Mouse (Mus musculus) frontal cortex, postnatal 10 days (tissue): ENCODE measurements around the gene Disp1.

ENCODE experiments used
- DNase-seq, 2 experiments: peaks; one replicate each; pipeline ENCODE4 v3.0.0; 2022; ENCODE audit warnings: low spot score in 2 of 2, mixed read lengths in 1 of 2

The Disp1 gene

DNA sequence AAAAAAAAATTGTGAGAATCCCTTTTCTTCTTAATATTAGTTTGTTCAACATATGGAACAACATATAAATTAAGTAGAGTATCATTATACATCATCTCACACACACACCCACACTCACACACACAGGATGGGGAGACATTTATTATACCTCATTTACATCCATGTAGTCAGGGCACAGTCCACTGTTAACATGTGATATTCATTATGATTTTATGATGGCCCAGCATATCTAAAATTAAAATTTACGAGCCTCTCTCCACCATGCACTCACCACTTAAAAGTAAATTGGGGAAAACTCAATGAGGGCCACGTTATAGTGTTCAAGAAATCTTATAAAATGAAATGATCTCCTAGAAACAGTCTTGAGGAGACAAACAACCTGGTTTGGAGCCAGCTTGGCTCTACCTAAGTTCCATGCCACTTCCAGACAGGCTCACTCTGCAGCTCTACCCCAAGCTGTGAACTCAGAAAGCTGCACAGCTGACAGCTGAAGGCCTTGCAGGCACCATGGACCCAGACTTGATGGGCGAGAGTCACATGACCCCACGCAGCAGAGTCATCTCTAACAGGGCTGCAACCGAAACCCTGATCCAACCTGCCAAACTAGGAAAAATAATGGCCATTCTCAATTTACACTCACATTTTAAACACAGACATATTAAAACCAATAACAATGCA lies 57.7 kb downstream of the Disp1 start:
- DNase-seq, result no peak

DNA sequence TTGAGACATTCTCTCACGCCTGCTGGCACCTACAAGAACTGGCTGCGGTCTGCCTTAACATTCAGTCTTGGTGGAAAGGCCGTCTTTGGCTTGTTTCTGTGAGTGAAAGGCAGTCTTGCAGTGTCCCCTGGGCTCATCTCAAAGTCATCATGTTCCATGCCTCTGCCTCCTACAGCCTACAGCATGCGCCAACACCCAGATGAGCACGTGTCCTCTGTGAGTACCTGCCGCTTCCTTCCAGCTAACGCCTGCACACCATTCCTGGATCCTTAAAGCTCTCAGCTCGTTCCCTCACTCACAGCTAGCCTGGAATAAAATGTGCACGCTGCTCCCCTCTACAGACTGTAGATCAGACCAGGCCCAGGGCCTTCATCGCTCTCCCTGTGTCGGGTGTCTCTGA lies 60.3 kb downstream of the Disp1 start:
- DNase-seq, result no peak

DNA sequence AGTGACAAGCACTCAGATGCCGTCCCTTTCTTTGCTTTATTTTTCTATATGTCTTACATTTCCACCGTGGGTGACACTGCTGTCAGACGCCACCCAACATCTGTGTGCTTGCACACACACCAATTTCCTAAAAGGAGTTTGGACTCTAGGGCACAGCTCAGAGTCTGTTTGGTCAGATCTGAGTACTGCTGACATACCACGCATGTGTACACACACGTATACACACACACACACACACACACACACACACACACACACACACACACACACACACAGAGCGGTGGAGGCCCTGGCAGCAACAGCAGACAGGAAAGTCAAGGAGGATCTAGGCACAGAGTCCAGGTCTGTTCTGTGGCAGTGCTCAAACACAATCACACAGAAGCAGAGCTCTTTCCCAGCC lies 61.1 kb downstream of the Disp1 start:
- no peak for DNase-seq

DNA sequence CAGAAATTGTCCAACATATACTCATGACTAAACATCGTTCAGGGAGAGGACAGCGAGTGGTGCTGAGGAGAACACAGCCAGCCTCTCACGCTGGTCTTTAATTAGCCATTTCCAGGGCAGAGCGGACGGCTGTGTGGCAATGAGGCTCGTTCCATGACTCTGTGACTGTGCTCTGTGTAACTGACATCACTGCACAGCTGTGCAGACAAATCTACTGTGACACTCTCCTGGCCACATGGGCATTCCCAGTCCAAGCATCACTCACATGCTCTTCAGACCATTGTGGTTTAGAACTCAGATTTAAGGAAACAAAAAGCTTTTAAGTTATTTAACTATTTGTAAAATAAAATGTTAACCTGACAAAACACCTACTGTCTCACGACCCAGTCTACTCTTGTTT lies 62.1 kb downstream of the Disp1 start:
- DNase-seq, result no peak

DNA sequence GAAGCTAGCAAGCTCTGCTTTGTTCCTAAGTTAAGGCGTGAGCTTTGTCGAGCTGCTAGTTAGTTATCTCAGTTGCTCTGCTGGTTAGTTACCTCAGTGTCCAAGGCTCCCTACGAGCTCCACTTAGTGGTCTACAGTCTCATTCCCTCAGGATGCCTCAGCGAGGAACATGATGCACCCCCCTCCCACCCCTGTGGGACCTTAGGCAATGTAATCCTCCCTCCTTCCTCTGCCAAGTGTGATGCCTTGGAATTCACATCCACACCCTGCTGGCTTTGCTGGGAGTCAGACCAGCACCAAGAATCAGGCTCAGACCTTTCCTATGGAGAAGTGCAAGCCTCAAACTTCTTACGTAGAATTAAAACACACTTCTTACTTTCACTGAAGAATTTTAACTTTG lies 65.7 kb downstream of the Disp1 start:
- no peak for DNase-seq

DNA sequence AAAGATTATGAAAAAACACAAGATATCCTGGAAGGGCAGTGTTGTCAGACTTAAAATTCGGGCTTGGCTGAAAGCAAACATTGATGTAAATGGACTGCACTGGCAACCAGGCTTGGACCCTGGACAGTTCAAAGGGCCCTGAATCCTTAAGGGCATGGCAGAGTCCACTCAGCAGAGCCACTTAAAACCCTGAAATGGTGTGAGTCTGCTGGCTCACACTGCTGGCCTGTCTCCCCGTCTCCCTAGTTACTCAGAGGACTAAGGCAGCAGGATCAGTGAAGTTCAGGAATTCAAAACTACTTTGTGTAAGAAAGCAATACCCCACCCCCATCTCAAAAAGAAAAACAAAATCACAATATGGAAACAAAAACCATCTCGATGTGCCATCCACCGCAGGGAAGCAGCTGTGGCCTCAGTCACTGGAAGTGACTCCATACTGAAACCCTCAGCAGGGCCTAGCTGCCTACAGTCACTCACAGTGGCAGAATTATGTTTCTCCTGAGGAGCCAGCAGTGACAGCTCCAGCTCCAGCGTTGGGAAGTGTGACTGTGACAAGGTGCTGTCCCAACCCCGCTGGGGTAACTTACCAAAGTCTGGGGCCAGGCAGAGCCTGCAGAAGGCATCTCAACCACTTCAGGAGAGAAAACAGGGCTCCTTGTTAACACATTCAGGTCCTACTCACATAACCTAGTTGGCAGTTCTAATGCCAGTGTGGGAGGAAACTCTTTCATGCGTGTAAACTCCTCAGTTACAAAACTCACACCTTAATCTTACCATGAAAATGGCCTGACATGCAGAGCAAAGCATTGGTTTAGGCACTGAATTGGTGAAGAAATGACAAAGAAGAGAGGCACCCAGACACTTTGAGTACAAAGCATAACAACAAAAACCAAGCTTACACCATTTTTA lies 66.8 kb downstream of the Disp1 start:
- no peak for DNase-seq

DNA sequence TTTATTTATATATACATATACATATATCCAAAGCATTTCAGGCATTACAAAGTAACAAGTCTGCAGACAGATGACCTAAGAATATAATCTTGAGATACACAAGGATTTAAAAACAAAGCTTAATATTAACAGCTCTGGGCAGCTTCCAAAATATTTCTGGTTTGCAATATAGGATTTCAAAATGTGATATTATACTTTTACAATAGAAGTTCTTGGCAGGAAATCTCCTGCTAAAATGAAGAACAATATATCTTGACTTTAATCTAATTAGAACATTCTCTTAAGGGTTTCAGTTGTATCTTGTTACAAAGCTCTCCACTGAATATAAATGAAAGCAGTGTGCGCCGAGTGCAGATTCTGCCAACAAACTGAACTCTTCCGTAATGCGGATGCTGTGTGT lies 68.0 kb downstream of the Disp1 start:
- no peak for DNase-seq

DNA sequence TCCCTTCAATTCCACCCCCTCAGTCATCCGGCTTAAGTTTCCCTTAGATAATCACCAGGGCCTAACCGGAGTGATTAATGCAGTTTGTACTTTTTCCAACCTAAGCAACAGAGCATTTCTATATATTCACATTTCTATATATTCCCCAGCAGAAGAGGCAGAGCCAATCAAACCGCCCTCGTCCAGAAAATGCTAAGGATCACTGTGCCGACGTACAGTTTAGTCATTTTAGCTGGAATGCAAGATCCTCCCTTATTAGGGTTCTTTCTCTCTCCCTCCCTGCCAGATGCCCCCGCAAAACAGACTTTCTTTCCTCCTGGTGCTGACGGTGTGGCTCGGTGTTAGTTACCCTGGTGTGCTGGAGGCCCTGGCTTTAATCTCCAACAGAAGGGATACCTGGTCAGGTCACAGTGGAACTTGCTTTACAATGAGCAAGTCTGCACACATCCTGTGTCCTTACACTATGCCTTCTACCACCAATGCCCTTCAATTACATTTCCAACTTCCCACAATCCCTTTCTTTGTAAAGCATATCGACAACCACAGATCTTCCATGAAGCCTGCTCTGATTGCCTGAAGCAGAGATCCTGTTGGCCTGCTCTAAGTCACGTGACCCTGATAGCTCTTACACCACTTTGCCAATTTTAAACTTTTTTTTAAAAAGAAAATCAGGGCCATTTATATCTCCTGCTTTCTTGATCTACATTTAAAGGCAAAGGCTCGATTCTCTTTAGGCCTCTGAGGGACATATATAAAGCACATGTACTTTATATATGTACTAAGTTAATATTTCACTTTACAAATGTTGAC lies 69.6 kb downstream of the Disp1 start:
- no peak for DNase-seq

DNA sequence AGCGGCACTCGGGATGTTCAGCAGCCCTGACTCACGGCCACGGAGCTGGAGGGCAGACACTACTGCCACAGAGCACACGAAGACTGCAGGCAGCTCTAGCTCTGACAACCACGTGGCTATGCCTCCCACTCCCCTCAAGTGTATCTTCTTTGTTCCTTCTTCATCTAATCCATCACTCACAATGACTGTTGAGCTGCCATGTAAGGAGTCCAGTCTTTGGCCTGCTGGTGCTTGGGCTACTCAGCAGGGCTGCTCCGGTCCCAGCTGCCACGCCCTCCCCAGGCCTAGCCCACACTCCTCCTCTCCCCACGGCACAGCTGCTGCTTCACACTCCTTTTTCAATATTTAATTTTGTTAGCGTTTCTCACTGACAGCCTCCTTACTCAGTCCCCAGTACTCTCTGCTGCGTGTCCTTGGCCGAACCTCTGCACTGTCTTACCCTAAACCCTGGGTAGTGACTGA lies 70.9 kb downstream of the Disp1 start:
- DNase-seq, result no peak

DNA sequence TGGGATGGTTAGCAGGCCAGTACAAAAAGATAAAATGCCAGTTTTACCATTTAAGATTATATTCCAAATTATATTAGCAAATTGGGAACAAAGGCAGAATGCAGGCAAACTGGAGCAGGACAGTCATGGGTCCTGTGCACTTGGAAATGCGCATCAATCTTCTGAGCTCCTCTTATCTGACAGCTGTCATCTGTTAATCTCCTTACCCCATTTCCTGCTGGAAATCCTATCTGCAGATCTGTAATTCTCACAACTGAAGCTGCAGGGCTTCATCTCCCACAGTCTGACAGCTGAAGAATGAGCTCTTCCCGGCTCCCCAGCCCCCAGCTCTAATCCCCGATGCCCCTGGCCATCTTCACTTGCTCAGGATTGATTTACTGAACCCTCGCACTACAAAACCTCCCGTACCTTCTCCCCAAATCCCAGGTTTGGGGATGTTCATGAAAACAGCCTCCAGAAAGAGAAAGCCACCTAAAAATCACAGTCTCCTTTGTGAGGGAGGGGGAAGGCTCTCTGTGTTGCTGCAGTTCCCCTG lies 71.7 kb downstream of the Disp1 start:
- DNase-seq, result no peak

DNA sequence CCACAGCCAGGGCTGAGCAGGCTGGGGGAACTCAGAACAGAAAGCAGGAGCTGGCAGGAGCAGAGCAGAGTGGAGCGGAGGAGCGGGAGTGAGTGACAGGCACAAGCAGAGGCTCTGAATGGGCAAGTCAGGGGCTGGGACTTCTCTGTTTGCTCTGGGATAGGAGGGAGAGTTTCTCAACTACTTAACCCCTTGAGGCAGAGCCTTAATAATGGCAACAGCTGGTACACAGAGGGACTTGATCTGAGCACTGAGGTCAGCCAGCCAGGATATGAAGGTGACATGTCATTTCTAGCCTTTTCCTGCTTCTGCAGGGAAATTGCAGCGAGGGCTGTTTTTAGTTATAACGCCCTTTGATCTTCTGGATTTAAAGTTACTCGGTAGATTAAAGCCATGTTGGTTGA lies 73.9 kb downstream of the Disp1 start:
- DNase-seq, result peak in 1 of 2 experiments; percentile 25

DNA sequence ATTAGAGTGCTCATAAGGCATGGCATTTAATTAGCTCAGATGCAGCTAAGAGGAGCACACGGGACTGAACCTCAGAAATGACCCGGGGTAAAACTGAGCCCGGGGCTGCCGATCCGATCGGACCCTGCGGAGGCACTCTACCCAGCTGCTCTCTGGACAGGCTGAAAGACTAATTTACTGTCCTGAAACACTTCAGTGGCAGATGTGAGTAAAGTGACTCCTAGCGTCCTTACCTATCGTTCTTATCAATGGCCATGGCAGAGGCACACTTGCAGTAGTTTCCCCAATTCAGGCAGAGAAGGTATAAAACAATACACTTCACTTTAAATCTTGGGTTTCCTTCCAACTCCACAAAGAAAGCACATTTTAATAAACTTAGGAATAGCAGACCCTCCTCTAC lies 74.5 kb downstream of the Disp1 start:
- no peak for DNase-seq

DNA sequence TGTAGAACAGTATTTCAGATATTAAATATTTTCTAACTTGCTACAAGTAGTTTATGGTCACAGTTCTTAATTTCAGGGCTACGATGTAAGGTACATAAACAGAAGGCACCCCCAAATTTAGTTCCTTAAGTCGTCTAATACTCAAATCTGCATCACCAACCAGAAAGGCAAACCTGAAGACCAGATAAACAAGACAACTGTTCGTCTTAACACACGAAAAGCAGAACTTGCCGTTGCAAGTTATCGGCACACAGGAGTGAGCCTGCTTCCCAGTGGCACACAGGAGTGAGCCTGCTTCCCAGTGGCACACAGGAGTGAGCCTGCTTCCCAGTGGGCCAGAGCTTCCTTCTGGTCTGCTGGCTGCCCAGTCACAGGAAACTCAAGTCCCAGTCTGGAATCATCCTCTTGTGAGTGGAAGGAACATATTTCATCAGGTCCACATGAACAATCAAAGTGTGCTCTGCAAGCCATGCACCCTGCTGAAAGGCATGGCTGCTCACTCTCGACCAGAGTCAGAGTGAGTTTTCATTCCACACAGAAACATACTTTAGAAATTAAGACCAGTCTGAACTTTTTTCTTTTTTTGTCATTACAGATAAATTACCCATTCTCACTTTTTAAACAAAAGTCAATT lies 75.1 kb downstream of the Disp1 start:
- DNase-seq, result no peak

DNA sequence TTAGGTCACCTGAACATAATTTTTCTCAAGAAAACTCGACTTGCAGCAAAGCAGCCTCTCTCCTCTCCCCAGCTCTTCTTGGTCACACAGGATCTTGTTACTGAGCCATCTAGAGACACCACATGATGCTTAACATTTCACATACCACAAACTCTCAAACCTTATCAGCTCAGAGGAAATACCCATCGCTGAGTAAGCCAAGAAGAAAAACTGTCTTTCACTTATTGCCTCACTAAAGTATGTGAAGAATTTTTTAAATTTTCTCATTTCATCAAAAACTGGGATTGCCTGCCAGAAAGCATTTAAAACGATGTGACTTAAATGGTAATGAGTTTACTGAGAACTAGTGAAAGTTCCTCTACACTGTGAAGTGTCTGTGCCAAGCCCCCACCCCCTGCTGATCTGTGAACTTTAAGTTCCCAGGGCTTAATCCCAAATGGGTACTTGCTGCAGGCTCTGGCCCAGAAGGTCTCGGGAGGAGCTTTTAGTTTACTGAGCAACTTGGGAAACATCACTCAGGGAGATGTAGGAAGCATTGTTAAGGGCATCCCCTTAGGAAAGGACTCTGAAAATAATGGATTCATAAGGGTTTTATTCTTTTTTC lies 76.6 kb downstream of the Disp1 start:
- no peak for DNase-seq

DNA sequence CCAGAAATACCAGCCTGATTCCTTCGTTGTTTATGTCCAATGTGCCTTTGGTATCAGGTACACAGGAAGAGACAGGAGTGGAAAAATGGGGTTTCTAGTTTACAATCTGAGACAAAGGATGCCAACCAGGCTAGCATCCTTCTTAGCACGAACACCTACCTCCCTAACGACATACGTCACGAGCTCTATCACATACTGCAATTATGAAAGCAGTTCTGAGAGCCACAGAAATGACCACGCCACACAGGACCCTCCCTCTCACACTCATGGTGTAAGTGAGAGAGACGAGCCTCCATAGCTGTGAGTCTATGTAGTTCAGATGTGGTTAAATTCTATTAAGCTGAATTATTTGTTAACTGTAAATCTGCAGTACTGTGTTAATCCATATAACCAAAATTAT lies 78.1 kb downstream of the Disp1 start:
- DNase-seq, result no peak

DNA sequence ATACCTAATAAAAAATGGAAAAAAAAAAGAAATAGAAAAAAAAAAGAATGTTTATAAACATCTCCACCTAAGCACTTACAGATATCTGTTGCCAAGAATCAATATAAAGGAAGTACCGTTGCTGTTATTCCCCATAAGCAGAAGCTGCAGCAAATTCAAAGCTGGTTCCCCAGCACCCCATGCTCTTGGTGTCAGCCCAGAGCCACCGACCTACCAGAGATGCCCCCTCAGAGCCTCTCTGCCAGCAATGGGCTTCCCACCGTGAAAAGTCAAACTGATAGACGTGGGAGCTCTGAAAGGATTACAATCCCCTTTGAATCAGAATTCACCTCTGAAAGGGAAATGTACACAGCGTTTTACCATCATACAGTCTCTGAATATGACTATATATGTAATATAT lies 78.8 kb downstream of the Disp1 start:
- no peak for DNase-seq

DNA sequence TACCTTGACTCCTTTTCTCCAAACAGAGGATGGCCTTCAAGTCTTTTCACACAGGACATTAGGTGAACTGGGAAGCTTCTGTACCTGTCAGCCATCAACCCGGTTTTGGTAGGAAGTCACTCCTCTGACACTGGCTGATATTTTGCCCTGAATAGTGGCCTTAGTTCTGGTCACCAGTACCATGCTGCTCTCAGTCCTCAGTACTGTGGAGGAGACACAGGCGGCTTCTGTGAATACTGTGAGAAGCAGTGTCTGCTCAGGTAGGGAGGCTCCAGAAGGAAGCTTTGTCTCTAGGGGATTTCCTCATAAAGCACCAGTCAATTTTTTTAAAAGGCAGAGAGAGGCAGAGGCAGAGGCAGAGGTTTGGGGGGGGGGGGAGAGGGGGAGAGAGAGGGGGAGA lies 80.0 kb downstream of the Disp1 start:
- DNase-seq, result no peak

DNA sequence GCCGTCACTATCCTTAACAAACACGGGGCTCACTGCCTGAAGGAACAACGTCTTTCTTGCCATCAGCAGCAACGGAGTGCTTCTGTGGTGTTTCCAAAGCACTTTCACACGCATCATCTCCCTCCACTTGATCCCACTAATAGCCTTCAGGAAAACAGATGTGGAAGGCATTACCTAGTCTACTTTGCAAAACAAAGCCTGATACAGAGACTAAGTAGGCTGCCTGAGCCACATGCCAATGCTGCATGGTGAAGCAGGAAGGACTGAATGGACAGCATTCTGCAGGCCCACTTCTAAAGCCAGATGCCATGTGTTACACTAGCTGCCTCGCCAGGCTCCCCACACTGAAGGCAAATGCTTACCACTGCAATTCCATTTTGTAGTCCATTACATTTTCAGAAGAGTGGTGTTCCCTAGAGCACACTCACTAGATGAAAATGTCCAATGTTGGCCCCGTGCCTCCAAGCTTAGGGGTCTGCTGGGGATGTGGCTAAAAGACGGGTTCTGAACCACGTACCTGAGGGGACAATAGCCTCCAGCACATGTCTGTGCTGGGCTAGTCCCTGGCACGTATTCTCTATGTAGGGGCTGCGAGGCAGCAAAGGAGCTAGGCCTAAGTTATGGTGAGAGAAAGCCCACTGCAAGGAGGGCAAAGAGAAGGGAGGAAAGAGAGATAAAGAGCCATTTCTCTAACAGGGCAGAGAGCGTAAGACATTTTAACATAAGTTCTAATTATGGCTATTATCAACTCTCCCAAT lies 80.6 kb downstream of the Disp1 start:
- no peak for DNase-seq

DNA sequence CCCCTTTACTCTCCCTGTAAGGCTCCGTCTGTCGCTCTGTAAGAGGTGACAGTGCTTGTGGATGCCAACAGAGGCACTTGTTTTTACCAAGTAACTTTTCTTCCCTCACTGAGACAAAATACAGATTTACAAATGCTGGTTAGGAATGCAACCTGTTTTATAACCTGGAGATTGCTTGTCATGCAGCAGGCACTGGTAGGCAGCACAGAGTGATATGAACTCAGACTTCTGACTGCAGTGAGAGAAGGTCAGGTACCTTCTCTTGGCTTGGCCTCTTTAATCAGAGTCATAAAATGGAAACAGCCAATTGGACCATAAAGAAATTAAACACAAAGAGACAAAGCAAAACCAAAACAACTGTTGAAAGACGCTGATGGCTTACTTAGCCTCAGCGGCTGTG lies 83.2 kb downstream of the Disp1 start:
- DNase-seq, result no peak

DNA sequence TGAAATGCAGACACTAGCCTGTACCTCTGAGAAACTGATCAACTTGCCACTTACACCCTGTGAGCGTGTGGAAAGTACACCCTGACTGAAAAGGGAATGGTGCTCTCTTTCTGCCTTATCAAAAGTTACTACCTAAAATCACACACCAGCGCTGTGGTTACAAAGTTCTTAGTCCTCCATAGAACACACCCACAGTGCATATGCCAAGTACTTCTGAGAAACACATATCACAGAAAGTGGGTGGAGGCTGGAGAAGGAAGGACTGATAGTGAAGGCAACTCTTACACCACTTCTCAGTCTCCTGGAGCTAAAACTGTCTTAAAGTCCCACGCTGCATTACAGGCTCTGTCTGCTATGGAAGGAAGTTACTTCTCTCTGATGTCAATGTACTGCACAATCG lies 86.9 kb downstream of the Disp1 start:
- DNase-seq, result no peak
